Mouse (Mus musculus) adrenal gland, postnatal 14 days (tissue): ENCODE data around the gene Rnf166. TPM values are rescaled to one million over a fixed set of nuclear protein-coding genes. Genes with fewer than 3 reads are reported as not detected.

Source experiments
- DNase-seq: peaks from one replicate; pipeline ENCODE4 v3.0.0; 2021; ENCODE audit warnings: mixed read lengths
- total RNA-seq: library from RNA; stranded (reverse); gene quantifications from 2 replicates; pipeline ENCODE4 v1.2.3, GENCODE M21; 2021

The Rnf166 gene
- total RNA-seq, 1 experiment from 2014 or later: 37.9 TPM

DNA sequence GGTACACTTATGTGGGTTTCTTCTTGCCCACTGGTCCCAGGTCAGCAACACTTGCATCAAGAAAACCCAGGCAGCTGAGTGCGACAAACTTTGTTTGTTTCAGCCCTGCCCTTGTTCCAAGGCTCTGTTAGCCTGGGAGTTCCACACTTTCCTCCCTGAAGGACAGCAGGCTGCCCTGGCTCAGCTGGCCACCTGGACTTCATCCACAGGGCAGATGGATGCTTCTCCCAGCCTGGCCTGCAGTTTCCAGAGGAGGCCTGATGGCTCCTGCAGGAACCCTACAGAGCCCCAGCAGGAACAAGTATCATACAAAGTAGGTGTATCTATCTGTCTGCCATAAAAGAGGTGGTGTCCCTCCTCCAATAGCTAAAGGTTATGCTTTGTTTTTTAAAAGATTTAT, 34.5 kb downstream of the Rnf166 start:
- DNase-seq: no peak

DNA sequence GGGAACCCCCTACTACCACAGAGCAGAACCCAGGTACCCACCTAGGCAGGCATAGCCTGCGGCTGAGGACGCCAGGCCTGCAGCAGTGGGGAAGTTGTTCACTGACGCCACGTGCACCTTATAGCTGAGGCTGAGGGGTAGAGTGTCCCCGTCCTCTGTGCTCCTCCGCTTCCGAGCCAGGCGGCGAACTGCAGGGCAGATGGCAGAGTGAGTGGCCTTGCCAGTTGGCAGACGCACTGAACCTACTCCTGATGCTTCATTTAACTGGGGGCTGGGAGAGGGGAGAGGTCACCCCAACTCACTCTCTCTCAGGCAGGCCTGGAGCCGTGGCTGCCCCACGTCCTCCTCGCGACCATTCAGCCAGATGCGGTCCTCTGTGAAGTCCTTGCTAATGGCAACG, 36.5 kb downstream of the Rnf166 start:
- DNase-seq: no peak

DNA sequence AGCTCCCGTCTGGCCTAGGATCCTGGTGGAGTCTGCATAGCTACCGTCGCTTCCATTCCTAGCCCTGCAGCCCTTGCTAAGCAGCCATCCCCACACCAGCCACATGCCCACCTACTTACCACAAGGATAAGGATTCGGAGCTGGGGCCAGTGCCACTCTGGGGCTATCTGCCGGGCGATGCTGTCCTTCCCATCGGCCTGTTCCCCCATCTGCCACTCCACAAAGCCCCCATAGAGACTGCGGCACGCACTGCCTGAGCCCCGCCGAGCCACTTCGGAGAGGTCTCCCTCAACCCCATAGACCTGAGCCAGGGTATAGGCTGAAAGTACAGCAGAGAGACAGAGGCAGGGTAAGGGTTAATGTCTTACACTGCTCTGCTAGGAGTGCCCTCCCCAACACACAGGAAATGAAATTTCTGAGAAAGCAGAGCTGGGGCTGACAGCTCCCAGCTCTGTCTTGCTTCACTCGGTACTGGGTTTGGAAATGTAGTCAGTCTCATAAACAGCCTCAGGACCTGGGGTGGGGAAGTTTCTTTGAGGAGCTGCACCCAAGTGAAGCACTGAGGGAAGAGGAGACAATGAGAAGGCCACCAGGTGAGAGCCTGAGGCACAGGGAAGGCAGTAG, 38.0 kb downstream of the Rnf166 start:
- DNase-seq: no peak

DNA sequence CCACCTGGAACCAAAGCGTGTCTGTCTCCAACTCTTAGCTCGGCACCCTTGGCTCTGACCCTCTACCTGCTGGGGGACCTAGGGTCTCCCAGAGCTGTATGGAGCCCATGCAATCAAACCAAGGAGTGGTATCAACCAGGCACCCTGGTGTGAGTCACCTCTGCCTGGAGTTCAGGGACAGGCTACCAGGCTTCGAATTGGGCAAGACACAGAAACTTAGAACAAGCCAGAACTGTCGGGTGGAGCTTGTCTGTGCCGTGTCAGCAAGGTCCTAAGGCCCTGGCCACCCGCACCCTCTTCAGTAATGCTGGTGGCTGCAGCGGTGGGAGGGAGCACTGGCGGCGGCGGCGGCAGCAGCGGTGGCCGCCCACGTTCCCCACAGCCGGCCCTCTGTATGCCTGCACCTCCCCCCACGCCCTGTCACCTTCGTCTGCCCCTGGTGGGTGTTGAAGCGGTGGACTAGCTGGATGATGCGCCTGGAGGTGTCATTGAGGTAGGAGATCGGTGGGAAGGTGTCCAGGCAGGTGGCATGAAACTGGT, 39.2 kb downstream of the Rnf166 start:
- DNase-seq: no peak

DNA sequence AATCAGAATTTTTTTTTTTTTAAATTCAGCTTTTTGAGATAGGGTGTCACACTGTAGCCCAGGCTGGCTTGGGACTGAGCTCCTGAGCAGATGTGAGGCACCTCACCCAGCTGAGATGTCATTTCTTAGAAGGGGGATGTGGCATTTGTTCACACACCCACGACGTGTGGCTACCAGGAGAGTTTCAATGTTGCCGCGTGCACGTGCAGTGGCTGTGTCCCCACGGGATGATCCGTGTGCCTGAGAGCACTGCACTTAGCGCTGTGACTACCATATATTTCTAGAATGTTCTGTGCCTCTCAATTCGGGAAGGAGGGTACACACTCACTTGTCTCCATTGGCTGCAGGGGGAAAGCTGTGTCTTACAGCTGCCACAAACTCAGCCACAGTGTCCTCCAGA, 39.7 kb downstream of the Rnf166 start:
- no peak for DNase-seq

DNA sequence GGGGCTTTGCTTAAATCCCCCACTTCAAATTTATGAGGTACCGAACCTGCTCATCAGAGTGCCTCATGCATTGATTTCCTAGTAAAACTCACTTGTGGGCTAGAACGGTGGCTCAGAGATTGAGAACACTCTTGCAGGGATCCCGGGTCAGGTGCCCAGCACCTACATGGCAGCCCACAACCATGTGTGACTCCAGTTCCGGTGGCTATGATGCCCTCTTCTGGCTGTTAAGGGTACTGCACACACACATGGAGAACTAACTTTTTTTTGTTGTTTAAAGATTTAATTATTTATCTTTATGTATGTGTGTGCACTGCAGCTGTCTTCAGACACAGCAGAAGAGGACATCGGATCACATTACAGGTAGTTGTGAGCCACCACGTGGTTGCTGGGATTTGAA, 40.5 kb downstream of the Rnf166 start:
- DNase-seq: no peak

DNA sequence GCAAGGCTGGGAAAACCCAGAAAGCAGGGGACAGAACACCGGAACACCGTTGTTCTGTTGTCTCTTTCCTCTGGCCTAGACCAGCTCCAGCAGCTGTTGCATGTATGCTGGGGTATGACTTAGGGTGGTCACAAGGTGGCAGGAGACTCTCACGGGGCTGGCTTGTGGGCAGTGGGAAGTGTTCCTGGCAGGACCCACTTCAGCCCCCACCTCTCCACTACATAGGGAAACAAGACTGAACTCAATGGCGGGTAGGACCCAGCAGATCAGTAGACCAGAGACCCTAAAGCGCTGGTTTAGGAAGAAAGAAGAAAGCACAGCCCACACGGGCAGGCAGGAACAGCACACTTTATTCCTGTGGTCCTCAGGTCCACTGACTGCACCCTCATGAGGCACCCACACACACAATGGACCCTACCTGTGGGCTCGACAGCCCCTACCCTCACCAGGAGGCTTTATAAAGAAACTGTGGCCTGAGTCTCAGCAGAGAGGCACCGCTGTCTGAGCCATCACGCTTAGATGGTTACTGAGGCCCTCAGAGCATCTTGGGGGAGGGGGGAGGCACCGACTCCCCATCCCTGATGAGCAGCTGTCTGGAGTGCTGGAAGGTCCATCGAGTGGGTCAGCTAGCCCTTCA, 42.5 kb downstream of the Rnf166 start:
- peak; percentile 36 for DNase-seq

DNA sequence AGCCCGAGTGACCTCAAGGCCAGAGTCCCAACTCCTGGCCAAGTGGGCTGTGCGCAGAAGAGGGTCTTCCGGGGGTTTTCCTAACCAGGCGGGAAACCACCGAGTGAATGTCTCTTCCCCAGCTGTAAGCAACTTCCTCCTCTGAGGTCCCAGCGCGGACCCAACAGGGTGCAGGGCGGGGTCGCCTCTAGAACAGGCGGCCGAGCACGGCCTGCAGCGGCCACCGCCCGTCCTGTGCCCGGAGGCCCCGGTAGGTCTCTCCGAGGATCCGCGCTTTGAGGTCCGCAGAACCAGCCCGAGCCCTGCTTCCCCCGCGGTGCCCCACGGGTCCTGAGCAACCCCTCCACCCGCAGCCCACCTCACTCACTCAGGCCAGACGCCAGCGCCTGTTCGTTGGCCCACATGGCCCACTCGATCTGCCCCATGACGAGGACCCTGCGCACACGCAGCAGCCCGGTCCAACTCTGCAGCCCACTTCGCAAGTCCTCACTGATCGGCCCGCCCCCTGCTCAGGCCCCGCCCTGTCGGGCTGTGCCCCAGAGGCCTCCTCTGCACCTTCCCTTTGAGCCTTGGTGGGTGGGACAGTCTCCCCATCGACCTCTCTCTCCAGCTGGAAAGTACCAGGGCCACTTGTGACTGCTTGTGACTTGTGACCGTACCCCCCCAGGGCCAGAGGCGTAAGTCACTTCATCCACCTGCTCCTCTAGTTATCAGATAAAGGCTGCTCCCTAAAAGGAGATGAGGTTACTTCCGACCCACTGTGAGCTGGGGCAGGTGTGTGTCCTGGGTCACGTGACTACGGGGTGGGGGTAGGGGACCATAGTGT, 43.2 kb downstream of the Rnf166 start, which contains the start of gene Cyba:
TSS of gene Cyba (minus strand) at position 488 of the 826 bp plus-strand sequence.
- peak; percentile 82 for DNase-seq

DNA sequence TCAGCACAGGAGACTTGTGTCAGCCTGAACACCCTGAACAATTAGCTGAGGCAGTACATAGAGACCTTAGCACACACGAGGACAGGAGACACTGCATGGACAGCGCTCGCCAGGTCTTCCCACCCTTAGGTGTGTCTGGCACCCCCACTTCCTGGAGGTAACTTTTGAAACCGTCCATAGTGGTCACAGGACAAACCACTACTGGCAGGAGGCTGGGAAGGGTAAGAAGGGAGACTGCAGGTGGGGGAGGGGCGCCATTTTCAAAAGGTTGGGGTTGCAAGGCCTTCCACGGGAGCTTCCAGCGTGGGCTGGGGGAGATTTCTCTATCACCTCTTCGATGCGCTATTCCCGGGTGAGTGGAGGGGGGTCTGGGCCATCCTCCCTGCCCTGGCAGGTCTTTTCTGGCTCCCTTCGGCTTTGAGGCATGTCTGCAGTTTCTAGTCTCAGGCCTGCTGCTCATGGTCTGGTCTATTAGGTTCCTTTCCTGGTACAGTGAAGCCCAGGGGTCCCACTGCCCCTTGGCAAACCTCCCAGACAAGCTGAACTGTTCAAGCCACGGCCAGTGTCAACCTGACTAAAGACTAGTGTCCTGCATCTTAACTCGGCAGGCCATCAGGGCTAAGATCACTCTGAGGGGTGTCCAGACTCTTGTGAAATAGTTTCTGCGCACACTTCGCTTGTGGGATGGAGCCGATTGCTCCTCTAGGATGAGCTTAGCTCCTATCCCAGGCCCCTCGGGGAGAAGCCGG, 44.0 kb downstream of the Rnf166 start:
- no peak for DNase-seq

DNA sequence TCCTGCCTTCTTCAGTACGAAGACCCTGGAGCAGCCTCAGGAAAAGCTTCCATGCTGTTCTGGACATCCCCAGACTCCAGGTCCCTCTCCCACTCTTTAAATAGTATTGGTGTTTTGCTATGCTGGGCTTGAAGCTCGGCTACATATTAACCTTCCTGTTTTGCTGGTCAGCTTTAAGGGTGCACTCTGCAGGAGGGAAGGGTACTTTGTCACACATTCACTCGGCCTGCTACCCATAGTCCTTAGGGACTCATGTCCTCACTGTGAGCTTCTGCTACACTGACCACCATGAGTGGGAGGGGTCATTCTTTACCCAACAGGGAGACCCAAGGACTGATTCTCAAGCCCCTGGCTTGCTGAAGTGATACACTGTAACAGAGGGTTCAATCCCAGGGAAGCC, 45.2 kb downstream of the Rnf166 start:
- no peak for DNase-seq

DNA sequence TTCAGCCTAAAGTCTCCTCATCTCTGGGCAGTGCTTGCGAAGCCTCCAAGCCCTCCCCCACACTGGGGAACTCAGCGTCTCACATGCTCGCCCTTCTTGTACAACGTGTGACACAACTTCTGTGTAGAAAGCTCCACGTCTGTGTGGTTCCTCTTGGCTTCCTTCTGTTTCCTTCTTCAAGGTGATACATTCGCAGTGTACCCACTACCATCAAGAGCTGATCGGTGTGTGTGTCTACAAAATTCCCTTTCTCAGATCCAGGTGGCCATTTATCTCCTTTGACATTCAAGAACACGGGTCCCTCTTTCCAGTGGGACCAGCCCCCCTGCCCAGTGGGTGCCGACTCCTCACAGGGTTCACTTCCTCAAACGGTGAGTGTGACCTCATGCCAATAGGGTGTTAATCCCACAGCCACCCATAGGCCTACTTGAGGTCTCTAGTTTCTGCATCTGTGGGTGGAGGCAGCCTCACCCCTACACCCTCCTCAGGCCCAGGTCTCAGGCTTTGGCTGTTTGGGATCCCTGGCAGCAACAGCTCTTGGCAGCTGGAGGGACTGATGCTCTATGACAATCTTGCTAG, 45.7 kb downstream of the Rnf166 start:
- DNase-seq: no peak

DNA sequence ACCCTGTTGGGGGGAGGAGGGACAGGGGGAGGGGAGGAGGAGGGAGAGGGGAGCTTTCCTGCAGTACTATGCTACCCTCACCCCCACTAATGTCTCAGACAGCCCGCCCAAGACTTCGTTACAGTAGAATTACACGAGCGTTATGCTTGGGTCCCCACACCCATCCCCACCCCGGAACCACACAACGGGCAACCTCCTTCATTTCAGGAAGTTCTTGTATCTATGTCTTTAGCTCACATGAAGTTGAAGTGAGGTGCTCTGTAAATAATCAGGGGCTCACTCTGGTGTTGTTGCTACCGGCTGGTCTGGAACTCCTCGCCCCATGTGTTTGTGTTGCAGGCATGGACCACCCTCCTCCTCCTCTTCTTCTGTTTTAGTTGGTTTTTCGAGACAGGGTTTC, 47.7 kb downstream of the Rnf166 start:
- DNase-seq: no peak

DNA sequence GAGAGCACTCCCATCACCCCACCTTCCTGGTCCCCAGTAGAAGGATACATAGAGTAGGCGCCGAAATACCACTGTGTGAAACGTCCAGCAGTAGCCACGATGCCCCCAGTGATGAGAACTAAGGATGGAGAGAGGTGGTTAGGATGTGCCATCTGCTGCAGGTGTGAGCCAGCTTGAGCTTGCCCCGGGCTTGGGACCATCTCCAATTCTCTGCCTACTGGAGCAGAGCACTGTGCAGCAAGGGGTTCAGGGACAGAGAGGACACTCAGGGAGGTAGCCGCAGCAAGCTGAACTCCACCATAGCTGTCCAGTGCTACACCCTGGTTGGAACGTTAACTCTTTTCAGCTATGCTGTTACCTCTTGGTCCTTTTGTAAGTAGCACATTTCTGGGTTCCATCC, 48.3 kb downstream of the Rnf166 start:
- DNase-seq: no peak

DNA sequence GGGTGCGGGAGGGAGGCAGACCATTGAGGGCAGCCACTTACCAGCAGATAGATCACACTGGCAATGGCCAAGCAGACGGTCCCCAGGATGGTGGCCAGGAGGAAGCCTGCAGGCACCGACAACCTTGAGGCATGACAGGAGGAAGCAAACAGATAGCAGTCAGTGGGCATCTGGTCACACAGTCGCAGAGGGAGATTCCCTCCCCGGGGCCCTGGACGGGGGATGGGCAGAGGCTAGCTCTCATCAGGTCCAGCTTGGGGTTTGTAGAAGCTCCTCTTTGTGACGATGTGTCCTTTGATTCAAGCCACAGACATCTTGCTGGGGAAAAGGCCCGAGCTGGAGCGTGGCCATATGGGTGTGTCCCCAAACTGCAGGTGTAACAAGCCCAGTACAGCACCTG, 49.7 kb downstream of the Rnf166 start:
- DNase-seq: no peak

DNA sequence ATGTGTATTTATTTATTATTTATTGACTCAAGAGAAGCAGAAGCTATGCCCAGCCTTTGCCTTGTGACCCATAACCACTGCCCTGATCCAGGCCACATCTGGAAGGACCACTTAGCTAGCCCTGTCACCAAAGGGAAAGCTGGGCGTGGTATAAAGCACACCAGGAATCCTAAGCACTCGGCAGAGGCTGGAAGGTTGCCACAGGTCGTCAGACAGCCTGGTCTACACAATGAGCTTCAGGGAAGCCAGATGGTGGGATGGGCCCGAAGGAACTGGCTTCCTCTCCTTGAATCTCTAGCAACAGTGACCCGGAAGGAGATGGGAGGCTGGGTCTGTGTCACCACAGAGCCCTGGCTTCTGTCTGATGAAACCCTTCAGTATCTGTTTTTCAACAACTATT, 52.2 kb downstream of the Rnf166 start:
- DNase-seq: no peak

DNA sequence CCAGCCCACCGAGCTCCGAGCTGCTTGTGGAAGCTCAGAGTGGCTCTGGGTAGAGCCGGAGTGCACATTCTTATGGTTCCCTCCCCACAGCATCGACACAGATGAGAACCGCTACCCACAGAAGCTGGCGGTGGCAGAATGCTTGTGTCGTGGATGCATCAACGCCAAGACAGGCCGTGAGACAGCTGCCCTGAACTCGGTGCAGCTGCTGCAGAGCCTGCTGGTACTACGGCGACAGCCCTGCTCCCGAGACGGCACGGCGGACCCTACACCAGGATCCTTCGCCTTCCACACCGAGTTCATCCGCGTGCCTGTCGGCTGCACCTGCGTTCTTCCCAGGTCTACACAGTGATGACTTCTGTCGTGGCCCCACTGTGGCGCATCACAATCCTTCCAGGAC, 52.6 kb downstream of the Rnf166 start:
- DNase-seq: no peak

DNA sequence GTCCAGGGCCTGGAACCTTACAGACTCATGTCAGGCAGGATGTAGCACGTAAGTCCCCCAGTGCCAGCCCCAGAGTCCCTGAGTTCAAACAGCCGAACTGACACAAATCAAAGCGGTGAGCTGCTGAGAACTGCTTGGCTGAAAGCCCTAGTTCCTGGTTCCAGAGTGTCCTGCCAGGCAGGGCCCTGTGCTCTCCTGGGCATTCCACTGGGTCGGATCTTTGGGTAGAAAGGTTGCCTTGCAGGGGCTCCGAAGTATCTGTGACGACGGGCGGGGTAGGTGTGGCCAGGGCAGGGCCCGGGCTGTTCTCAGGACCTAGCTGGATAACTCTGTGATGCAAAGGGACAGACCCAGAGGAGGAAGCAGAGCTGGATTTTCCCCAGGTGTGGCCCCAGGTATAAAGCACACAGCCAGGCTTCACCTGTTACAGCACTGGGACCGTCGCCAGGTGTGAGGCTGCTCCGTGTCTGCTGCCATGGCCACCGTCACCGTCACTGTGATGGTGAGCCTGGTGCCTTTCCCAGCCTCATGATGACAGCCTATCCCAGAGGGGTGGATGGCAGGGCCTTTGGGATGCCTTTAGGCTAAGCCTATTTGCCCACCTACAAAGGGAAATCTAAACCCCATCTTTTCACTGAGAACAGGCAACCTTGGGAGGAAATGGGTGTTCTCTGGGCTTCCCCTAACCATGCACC, 54.3 kb downstream of the Rnf166 start, which contains the start of gene Il17c:
TSS of gene Il17c (plus strand) at position 645 of the 695 bp plus-strand sequence.
- peak; percentile 30 for DNase-seq

DNA sequence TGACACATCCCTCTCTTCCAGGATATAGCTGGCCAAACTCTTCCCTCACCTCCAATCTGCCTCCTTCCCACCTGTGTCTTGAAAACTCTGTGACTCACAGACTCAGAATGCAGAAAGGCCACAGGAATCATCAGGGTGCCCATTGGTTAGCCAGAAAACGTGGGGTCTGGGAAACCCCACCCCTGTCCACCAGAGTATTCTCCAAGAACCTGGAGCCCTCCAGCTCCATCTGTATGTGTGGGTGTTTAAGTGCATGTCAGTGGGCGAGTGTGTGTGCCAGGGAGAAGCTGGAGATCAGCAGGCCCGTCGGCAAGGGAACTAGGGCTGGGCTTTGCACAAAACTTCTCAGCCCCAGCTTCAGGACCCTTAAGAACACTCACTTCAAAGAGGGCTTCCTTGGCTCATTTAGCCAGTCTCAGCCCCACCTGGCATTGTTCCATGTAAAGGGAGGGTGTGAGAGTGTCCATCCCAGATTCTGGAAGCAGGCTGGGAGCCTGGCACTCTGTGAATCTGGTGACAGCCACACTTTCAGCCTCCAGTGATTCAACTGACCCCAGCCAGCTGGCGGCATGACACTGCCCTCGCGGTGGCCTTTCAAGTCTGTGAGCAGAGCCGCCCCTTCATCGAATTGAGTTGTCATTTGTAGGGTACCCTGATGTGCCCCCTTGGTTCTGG, 55.8 kb downstream of the Rnf166 start:
- no peak for DNase-seq
